Mouse (Mus musculus): ENCODE measurements at regions not wholly inside any gene's neighbourhood (a gene's known extent, or its start where the extent isn't known, plus 50 kb on each side); places are given as distances from the start of the nearest gene placed in this dataset.

- TF ChIP-seq CTCF (IDR thresholded peaks at IDR 0.05 in 2 of 3, conservative IDR thresholded peaks at IDR 0.05 in 1 of 3; ENCODE audit: control insufficient read depth in 1 of 3, insufficient read depth in 1 of 3, low read depth in 2 of 3, low read length in 3 of 3, poor library complexity in 1 of 3, severe bottlenecking in 1 of 3): no peak
- no peak for TF ChIP-seq SIN3A (IDR thresholded peaks at IDR 0.05; ENCODE audit: low read length)
- no peak for TF ChIP-seq POLR2A (IDR thresholded peaks at IDR 0.05; ENCODE audit: control insufficient read depth in 1 of 2, insufficient read depth in 1 of 2, low read depth in 1 of 2, low read length in 2 of 2, poor library complexity in 1 of 2)
- no peak for TF ChIP-seq USF1 (IDR thresholded peaks at IDR 0.05; ENCODE audit: low read depth, low read length)
- no peak for TF ChIP-seq TCF12 (IDR thresholded peaks at IDR 0.05; ENCODE audit: low read depth, low read length)
These were observed 143.3 kb upstream of the Nhs start for GRCm38 (mm10) chrX:162302788-162303187.

Data from MEL (cell line).